Mouse (Mus musculus) erythroblast, embryonic 14.5 days (primary cell): ENCODE measurements around the gene Agpat2. TPM values are rescaled to one million over a fixed set of nuclear protein-coding genes. Genes with fewer than 3 reads are reported as not detected.

Source experiments
- H3K27me3 ChIP-seq: 2 replicates; pipeline ENCODE4 v1.6.1; 2012; ENCODE audit warnings: inconsistent platforms; ENCODE audit not compliant: control insufficient read depth
- H3K36me3 ChIP-seq: 2 replicates; pipeline ENCODE4 v1.6.1; 2012; ENCODE audit warnings: mild to moderate bottlenecking, inconsistent platforms; ENCODE audit not compliant: control insufficient read depth
- H3K4me1 ChIP-seq: 2 replicates; pipeline ENCODE4 v1.6.1; 2012; ENCODE audit warnings: inconsistent platforms; ENCODE audit not compliant: control insufficient read depth
- H3K4me3 ChIP-seq: replicated peaks from 2 replicates; pipeline ENCODE3; 2012; ENCODE audit warnings: moderate library complexity, mild to moderate bottlenecking, inconsistent platforms
- H3K9me3 ChIP-seq: 2 replicates; pipeline ENCODE4 v1.6.1; 2012; ENCODE audit warnings: low read length, inconsistent platforms, mixed read lengths; ENCODE audit not compliant: control insufficient read depth
- GATA1 ChIP-seq: IDR thresholded peaks from 2 replicates; pipeline ENCODE4 v1.6.1; 2012; ENCODE audit warnings: low read length, inconsistent platforms, mixed read lengths
- TAL1 ChIP-seq: IDR thresholded peaks from 3 replicates; pipeline ENCODE4 v1.6.1; 2012; ENCODE audit warnings: low read length, inconsistent platforms, mixed read lengths
- polyA plus RNA-seq: library from polyadenylated mRNA; stranded (reverse); fragments of >175 nt; gene quantifications from 2 replicates; pipeline ENCODE4 v1.2.3, GENCODE M21; 2012

The Agpat2 gene
- polyA plus RNA-seq, 1 experiment, result 0.02 TPM

GRCm38 (mm10) chr2:26543155-26543554 lies 61.1 kb downstream of the Agpat2 start:
- Histone ChIP-seq H3K9me3 (no peaks in the 10 kb centered on the region), H3K4me3 (no peak overlapping the region), H3K27me3 (no peaks in the 10 kb centered on the region), H3K36me3 (no peaks in the 10 kb centered on the region), H3K4me1 (no peaks in the 10 kb centered on the region)
- TF ChIP-seq TAL1, result no peak
- TF ChIP-seq GATA1, result no peak

Other genes with a start within 250 kb of the Agpat2 start
- gene Card9, start 243.5 kb downstream of the Agpat2 start, polyA plus RNA-seq, result 0.20 and 0.22 TPM in 2 replicates
- gene Snapc4, start 223.8 kb downstream of the Agpat2 start, polyA plus RNA-seq, result 1.6 and 2.3 TPM in 2 replicates
- gene Entr1, start 215.1 kb downstream of the Agpat2 start, polyA plus RNA-seq, result 4.4 and 5.4 TPM in 2 replicates
- 12.5 and 18.3 TPM in 2 replicates for gene Pmpca, start 215.1 kb downstream of the Agpat2 start, polyA plus RNA-seq
- 0.75 and 0.98 TPM in 2 replicates for gene Inpp5e, start 195.2 kb downstream of the Agpat2 start, polyA plus RNA-seq
- gene Sec16a, start 159.2 kb downstream of the Agpat2 start, polyA plus RNA-seq, result 0.67 and 1.1 TPM in 2 replicates
- gene Notch1, start 87.8 kb downstream of the Agpat2 start, polyA plus RNA-seq, result 0.07 and 0.41 TPM in 2 replicates
- gene Egfl7, start 24.4 kb downstream of the Agpat2 start, polyA plus RNA-seq, result 3.2 and 3.6 TPM in 2 replicates
- gene Gm20532, start 17.8 kb downstream of the Agpat2 start, polyA plus RNA-seq, result not detected in 2 replicates
- gene Fam69b, start 24.0 kb upstream of the Agpat2 start, polyA plus RNA-seq, result not detected in 2 replicates
- not detected in 2 replicates for gene Lcn4, start 66.9 kb upstream of the Agpat2 start, polyA plus RNA-seq